In genomic region chr8:108882073-108882472, GRCm38 (mm10) we compare ENCODE assay signal across 19 mouse cellular contexts.
"Had no signal": no experiment of that assay in that cellular context is flagged by ENCODE, and none has a peak within 500 bp of the region (broad histone marks: within the 10 kb centered on the region; RNA-seq: fewer than 3 reads in every experiment).

No protein-coding gene starts in this region.

- H3K4me2 ChIP-seq: liver, embryonic 13.5 days; neural tube, embryonic 12.5 days; neural tube, embryonic 15.5 days had no signal

- H3K9me3 ChIP-seq: liver, embryonic 13.5 days; neural tube, embryonic 12.5 days; neural tube, embryonic 15.5 days had no signal

- H3K27me3 ChIP-seq: liver, embryonic 13.5 days; neural tube, embryonic 12.5 days; neural tube, embryonic 15.5 days had no signal

- H3K27ac ChIP-seq: kidney, postnatal 0 days; left cerebral cortex, adult 2 months; liver, embryonic 13.5 days; neural tube, embryonic 12.5 days; neural tube, embryonic 15.5 days; stomach, postnatal 0 days had no signal

- H3K4me3 ChIP-seq: left cerebral cortex, adult 2 months; liver, embryonic 13.5 days; neural tube, embryonic 12.5 days; neural tube, embryonic 15.5 days had no signal

- H3K9ac ChIP-seq: liver, embryonic 13.5 days; neural tube, embryonic 12.5 days; neural tube, embryonic 15.5 days had no signal

- H3K36me3 ChIP-seq: liver, embryonic 13.5 days; neural tube, embryonic 15.5 days had no signal

- DNase-seq: kidney, adult 2 months; kidney, postnatal 36 days; layer of hippocampus, postnatal 36 days; liver, embryonic 13.5 days; lung, adult 2 months; lung, postnatal 14 days; lung, postnatal 4 days; midbrain, embryonic 14.5 days; right cerebral cortex, adult 18-20 months; right cerebral cortex, postnatal 14 days; right cerebral cortex, postnatal 4 days; thymus, adult 2 months; thymus, postnatal 14 days; thymus, postnatal 4 days had no signal
